Mouse (Mus musculus) heart, embryonic 11.5 days (tissue): ENCODE data around the gene Fkbp5. TPM values are rescaled to one million over a fixed set of nuclear protein-coding genes. Genes with fewer than 3 reads are reported as not detected.
A peak's percentile ranks its signal among the peaks of the same experiment; 100 is the strongest.

Source experiments
- ATAC-seq: fragments of 200-750 bp; cut with Nextera tagmentation; replicated peaks from 2 replicates; pipeline ENCODE4 v1.8.0; 2017; ENCODE audit warnings: moderate library complexity; ENCODE audit not compliant: insufficient number of reproducible peaks, low FRiP score, low TSS enrichment
- H3K27ac ChIP-seq: fragments of 300-500 bp; sonication (generic); 2 replicates; pipeline ENCODE4 v1.5.1; 2014; ENCODE audit warnings: mild to moderate bottlenecking, low read depth, low read length
- H3K27me3 ChIP-seq: fragments of 300-500 bp; sonication (generic); 2 replicates; pipeline ENCODE4 v1.6.1; 2014; ENCODE audit warnings: mild to moderate bottlenecking, low read length, mixed read lengths; ENCODE audit not compliant: control insufficient read depth, insufficient read depth
- H3K36me3 ChIP-seq: fragments of 300-500 bp; sonication (generic); 2 replicates; pipeline ENCODE4 v1.6.1; 2014; ENCODE audit warnings: mild to moderate bottlenecking, low read length, moderate library complexity, mixed read lengths; ENCODE audit not compliant: control insufficient read depth, insufficient read depth
- H3K4me1 ChIP-seq: fragments of 300-500 bp; sonication (generic); 2 replicates; pipeline ENCODE4 v1.6.1; 2014; ENCODE audit warnings: low read length; ENCODE audit not compliant: control insufficient read depth, insufficient read depth
- H3K4me2 ChIP-seq: fragments of 300-500 bp; sonication (generic); 2 replicates; pipeline ENCODE4 v1.6.1; 2014; ENCODE audit warnings: mild to moderate bottlenecking, moderate library complexity
- H3K4me3 ChIP-seq: fragments of 300-500 bp; sonication (generic); 2 replicates; pipeline ENCODE4 v1.5.1; 2014; ENCODE audit warnings: low read depth, low read length
- H3K9ac ChIP-seq: fragments of 300-500 bp; sonication (generic); 2 replicates; pipeline ENCODE4 v1.6.1; 2014; ENCODE audit warnings: mild to moderate bottlenecking, low read depth, low read length, moderate library complexity
- H3K9me3 ChIP-seq: fragments of 300-500 bp; sonication (generic); replicated peaks from 2 replicates; pipeline ENCODE4 v1.6.1; 2016; ENCODE audit warnings: low read length; ENCODE audit not compliant: control insufficient read depth
- WGBS: fragments of 180-500 bp; shearing (Covaris S2); extraction: QIAGEN DNeasy Blood & Tissue Kit; methylation state at CpG from one replicate; pipeline ENCODE4 v1.1.7; 2014; ENCODE audit not compliant: insufficient replicate concordance; 5-methylcytosine and 5-hydroxymethylcytosine counted together
- polyA plus RNA-seq: library from polyadenylated mRNA; unstranded; fragments of >200 nt; fragmentation: Nextera tagmentation; extraction: Ambion mirVana; gene quantifications from 2 replicates; pipeline ENCODE4 v1.2.1, GENCODE M21; 2014

The Fkbp5 gene
- polyA plus RNA-seq, 1 experiment from 2014 or later: 5.8 TPM

- Histone ChIP-seq H3K27me3 (no peaks in the 10 kb centered on the region), H3K27ac (no peak overlapping the region), H3K4me1 (no peaks in the 10 kb centered on the region), H3K9ac (no peak overlapping the region), H3K36me3 (no peaks in the 10 kb centered on the region), H3K4me3 (no peak overlapping the region), H3K9me3 (no peaks in the 10 kb centered on the region), H3K4me2 (no peak overlapping the region)
- ATAC-seq: no peak
- 86% methylated on average over 6 of the region's 6 CpGs for WGBS
Observed at GRCm38 (mm10) chr17:28433029-28433428, 84.3 kb downstream of the Fkbp5 start.

GRCm38 (mm10) chr17:28431931-28432335, 85.4 kb downstream of the Fkbp5 start:
- H3K27me3 ChIP-seq: no peaks in the 10 kb centered on the region
- H3K36me3 ChIP-seq: no peaks in the 10 kb centered on the region
- H3K4me1 ChIP-seq: no peaks in the 10 kb centered on the region
- H3K4me3 ChIP-seq: no peak overlapping the region
- no peak overlapping the region for H3K4me2 ChIP-seq
- H3K27ac ChIP-seq: no peak overlapping the region
- 81% methylated on average over 6 of the region's 6 CpGs for WGBS
- H3K9me3 ChIP-seq: no peaks in the 10 kb centered on the region
- no peak overlapping the region for H3K9ac ChIP-seq
- no peak for ATAC-seq

GRCm38 (mm10) chr17:28431038-28431437, 86.3 kb downstream of the Fkbp5 start:
- no peak for ATAC-seq
- no peak overlapping the region for H3K9ac ChIP-seq
- no peaks in the 10 kb centered on the region for H3K9me3 ChIP-seq
- H3K27me3 ChIP-seq: no peaks in the 10 kb centered on the region
- WGBS: 83% methylated on average over 7 of the region's 7 CpGs
- H3K4me3 ChIP-seq: no peak overlapping the region
- H3K27ac ChIP-seq: no peak overlapping the region
- H3K36me3 ChIP-seq: no peaks in the 10 kb centered on the region
- H3K4me1 ChIP-seq: no peaks in the 10 kb centered on the region
- no peak overlapping the region for H3K4me2 ChIP-seq

- H3K9ac ChIP-seq: no peak overlapping the region
- H3K4me3 ChIP-seq: no peak overlapping the region
- no peaks in the 10 kb centered on the region for H3K36me3 ChIP-seq
- no peak overlapping the region for H3K4me2 ChIP-seq
- ATAC-seq: no peak
- H3K9me3 ChIP-seq: no peaks in the 10 kb centered on the region
- no peaks in the 10 kb centered on the region for H3K4me1 ChIP-seq
- no peaks in the 10 kb centered on the region for H3K27me3 ChIP-seq
- no peak overlapping the region for H3K27ac ChIP-seq
- WGBS: 67% methylated on average over 15 of the region's 15 CpGs
Observed at GRCm38 (mm10) chr17:28428474-28429258, 88.7 kb downstream of the Fkbp5 start.

GRCm38 (mm10) chr17:28427666-28428065, 89.7 kb downstream of the Fkbp5 start:
- Histone ChIP-seq H3K4me1 (no peaks in the 10 kb centered on the region), H3K27me3 (no peaks in the 10 kb centered on the region), H3K9me3 (no peaks in the 10 kb centered on the region), H3K4me2 (no peak overlapping the region), H3K4me3 (no peak overlapping the region), H3K9ac (no peak overlapping the region), H3K27ac (no peak overlapping the region), H3K36me3 (no peaks in the 10 kb centered on the region)
- WGBS: 89% methylated on average over 6 of the region's 6 CpGs
- no peak for ATAC-seq

GRCm38 (mm10) chr17:28424373-28424772, 93.0 kb downstream of the Fkbp5 start:
- H3K4me2 ChIP-seq: no peak overlapping the region
- H3K27ac ChIP-seq: no peak overlapping the region
- WGBS: 80% methylated on average over 6 of the region's 6 CpGs
- no peak overlapping the region for H3K4me3 ChIP-seq
- no peaks in the 10 kb centered on the region for H3K9me3 ChIP-seq
- H3K9ac ChIP-seq: no peak overlapping the region
- peaks cover 10% of the 10 kb centered on the region for H3K4me1 ChIP-seq
- H3K27me3 ChIP-seq: no peaks in the 10 kb centered on the region
- H3K36me3 ChIP-seq: no peaks in the 10 kb centered on the region
- ATAC-seq: no peak

- H3K27ac ChIP-seq: peak overlapping the region; percentile 70
Observed at GRCm38 (mm10) chr17:28421071-28421470, 96.3 kb downstream of the Fkbp5 start.

GRCm38 (mm10) chr17:28420229-28421051, 96.9 kb downstream of the Fkbp5 start:
- Histone ChIP-seq H3K9ac (0 out of 2 replicates have a peak overlapping the region, but pooled peaks have one; percentile 18), H3K36me3 (no peaks in the 10 kb centered on the region), H3K4me1 (peaks cover 12% of the 10 kb centered on the region), H3K27ac (peak overlapping the region; percentile 70), H3K4me3 (no peak overlapping the region), H3K27me3 (no peaks in the 10 kb centered on the region), H3K9me3 (no peaks in the 10 kb centered on the region), H3K4me2 (peak overlapping the region; percentile 41)
- WGBS: 45% methylated on average over 12 of the region's 12 CpGs
- ATAC-seq: no peak

More at GRCm38 (mm10) chr17:28421071-28421470, 96.3 kb downstream of the Fkbp5 start:
- Histone ChIP-seq H3K4me1 (peaks cover 12% of the 10 kb centered on the region), H3K36me3 (no peaks in the 10 kb centered on the region), H3K4me3 (no peak overlapping the region), H3K4me2 (no peak overlapping the region), H3K9me3 (no peaks in the 10 kb centered on the region), H3K9ac (0 out of 2 replicates have a peak overlapping the region, but pooled peaks have one; percentile 18), H3K27me3 (no peaks in the 10 kb centered on the region)
- WGBS: 66% methylated on average over 5 of the region's 5 CpGs
- no peak for ATAC-seq
